Mouse (Mus musculus): ENCODE measurements at regions not wholly inside any gene's neighbourhood (a gene's known extent, or its start where the extent isn't known, plus 50 kb on each side); places are given as distances from the start of the nearest gene placed in this dataset.

DNA sequence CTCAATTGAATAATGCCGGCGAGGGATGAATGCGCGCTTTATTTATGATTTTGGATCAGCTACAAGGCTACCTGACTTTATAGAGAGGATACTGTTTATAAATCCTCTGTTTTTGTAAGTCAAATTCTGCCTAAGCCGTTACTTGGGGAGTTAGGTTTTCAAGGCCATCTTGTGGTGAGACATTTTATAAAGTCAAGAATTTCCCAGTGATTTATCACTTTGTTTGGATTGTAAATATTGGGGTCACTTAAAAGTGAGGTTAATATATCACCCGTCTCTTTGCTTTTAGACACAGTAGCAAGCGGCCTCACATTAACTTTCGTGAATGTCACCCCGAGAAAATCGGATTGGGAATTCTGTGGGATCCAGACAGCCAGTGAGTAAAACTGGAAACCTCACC, 84.9 kb upstream of the Map4k3 start:
- TF ChIP-seq CTCF (IDR thresholded peaks at IDR 0.05; ENCODE audit: control insufficient read depth, insufficient read depth, insufficient read length) (no peak), USF1 (IDR thresholded peaks at IDR 0.05; ENCODE audit: low read depth) (no peak)

Measured in C2C12 (cell line).